Mouse (Mus musculus) olfactory bulb, adult 2 months (tissue): Measurements from ENCODE around the gene Smco4.
"Not testable (repeated sequence)": the region's sequence is repeated elsewhere in the genome, so short reads cannot be mapped to it uniquely, and the experiment has no call there.

Experiments
- CTCF ChIP-seq: fragments of 200-500 bp; IDR thresholded peaks from 2 replicates; pipeline ENCODE4 v1.5.1; 2012; ENCODE audit warnings: low read depth, mild to moderate bottlenecking, low read length, moderate library complexity; ENCODE audit not compliant: insufficient read depth
- POLR2A ChIP-seq: fragments of 200-500 bp; IDR thresholded peaks from 2 replicates; pipeline ENCODE4 v1.6.1; 2012; ENCODE audit warnings: mild to moderate bottlenecking, low read depth, low read length, moderate library complexity; ENCODE audit not compliant: insufficient read depth

DNA sequence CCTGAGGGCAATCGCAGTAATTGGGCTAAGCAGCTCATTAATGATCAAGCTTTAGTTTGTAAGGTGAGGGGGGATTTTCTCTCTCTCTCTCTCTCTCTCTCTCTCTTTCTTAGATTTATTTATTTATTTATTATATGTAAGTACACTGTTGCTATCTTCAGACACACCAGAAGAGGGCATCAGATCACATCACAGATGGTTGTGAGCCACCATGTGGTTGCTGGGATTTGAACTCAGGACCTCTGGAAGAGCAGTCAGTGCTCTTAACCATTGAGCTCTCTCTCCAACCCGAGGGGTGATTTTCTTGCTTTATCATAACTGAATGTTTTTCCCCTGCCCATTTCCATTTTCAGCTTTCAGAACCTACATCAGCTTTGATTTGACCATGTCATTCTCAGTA lies 2.0 kb downstream of the Smco4 start:
- TF ChIP-seq CTCF, POLR2A: not testable (repeated sequence)
